Mouse (Mus musculus) limb, embryonic 14.5 days (tissue): ENCODE measurements around the gene Dgki. TPM values are rescaled to one million over a fixed set of nuclear protein-coding genes. Genes with fewer than 3 reads are reported as not detected.
A peak's percentile ranks its signal among the peaks of the same experiment; 100 is the strongest.

Experiments used
- ATAC-seq: fragments of 200-750 bp; cut with Nextera tagmentation; 2 replicates; pipeline ENCODE4 v1.8.0; 2017; ENCODE audit warnings: low read depth, moderate number of reproducible peaks, moderate TSS enrichment; ENCODE audit not compliant: low FRiP score
- DNase-seq: peaks from one replicate; pipeline ENCODE4 v3.0.0-alpha.2; 2015; ENCODE audit warnings: low spot score
- H3K27ac ChIP-seq: fragments of 300-500 bp; sonication (generic); replicated peaks from 2 replicates; pipeline ENCODE4 v1.5.1; 2014; ENCODE audit warnings: low read depth, mild to moderate bottlenecking, low read length, moderate library complexity, mixed read lengths
- H3K27me3 ChIP-seq: fragments of 300-500 bp; sonication (generic); 2 replicates; pipeline ENCODE4 v1.6.1; 2014; ENCODE audit warnings: low read length, mixed read lengths; ENCODE audit not compliant: control insufficient read depth, insufficient read depth
- H3K36me3 ChIP-seq: fragments of 300-500 bp; sonication (generic); 2 replicates; pipeline ENCODE4 v1.6.1; 2014; ENCODE audit warnings: mild to moderate bottlenecking, low read length, moderate library complexity, mixed read lengths; ENCODE audit not compliant: control insufficient read depth, insufficient read depth
- H3K4me1 ChIP-seq: fragments of 300-500 bp; sonication (generic); 2 replicates; pipeline ENCODE4 v1.6.1; 2014; ENCODE audit warnings: antibody characterized with exemption, low read length, mixed read lengths; ENCODE audit not compliant: control insufficient read depth, insufficient read depth
- H3K4me2 ChIP-seq: fragments of 300-500 bp; sonication (generic); replicated peaks from 2 replicates; pipeline ENCODE4 v1.6.1; 2014; ENCODE audit warnings: low read depth, mild to moderate bottlenecking, low read length, moderate library complexity; ENCODE audit not compliant: severe bottlenecking
- H3K4me3 ChIP-seq: fragments of 300-500 bp; sonication (generic); replicated peaks from 2 replicates; pipeline ENCODE4 v1.5.1; 2014; ENCODE audit warnings: low read length
- H3K9ac ChIP-seq: fragments of 300-500 bp; sonication (generic); 2 replicates; pipeline ENCODE4 v1.6.1; 2014; ENCODE audit warnings: mild to moderate bottlenecking, low read depth, low read length, moderate library complexity; ENCODE audit not compliant: severe bottlenecking
- H3K9me3 ChIP-seq: fragments of 300-500 bp; sonication (generic); 2 replicates; pipeline ENCODE4 v1.6.1; 2016; ENCODE audit warnings: low read length; ENCODE audit not compliant: control insufficient read depth
- POLR2A ChIP-seq: fragments of 200-500 bp; IDR thresholded peaks from 2 replicates; pipeline ENCODE4 v1.8.0; 2012; ENCODE audit warnings: inconsistent platforms, mild to moderate bottlenecking, moderate library complexity, borderline replicate concordance; ENCODE audit not compliant: insufficient read depth, insufficient read length; ENCODE audit errors: extremely low read depth
- WGBS: fragments of 180-500 bp; shearing (Covaris S2); extraction: QIAGEN DNeasy Blood & Tissue Kit; methylation state at CpG from one replicate; pipeline ENCODE4 v1.1.7; 2014; 5-methylcytosine and 5-hydroxymethylcytosine counted together
- polyA plus RNA-seq, 2 experiments: library from polyadenylated mRNA; depleted of rRNA in 1 of 2; stranded (reverse) in 1 of 2; unstranded in 1 of 2; fragments of >200 nt; fragmentation: Nextera tagmentation in 1 of 2; extraction: Ambion mirVana in 1 of 2; gene quantifications; 2 replicates each; pipeline versions ENCODE4 v1.2.1 to v1.2.3; 2012 to 2014

Dgki gene
- polyA plus RNA-seq, 2 experiments: 0.58 to 0.85 TPM

DNA sequence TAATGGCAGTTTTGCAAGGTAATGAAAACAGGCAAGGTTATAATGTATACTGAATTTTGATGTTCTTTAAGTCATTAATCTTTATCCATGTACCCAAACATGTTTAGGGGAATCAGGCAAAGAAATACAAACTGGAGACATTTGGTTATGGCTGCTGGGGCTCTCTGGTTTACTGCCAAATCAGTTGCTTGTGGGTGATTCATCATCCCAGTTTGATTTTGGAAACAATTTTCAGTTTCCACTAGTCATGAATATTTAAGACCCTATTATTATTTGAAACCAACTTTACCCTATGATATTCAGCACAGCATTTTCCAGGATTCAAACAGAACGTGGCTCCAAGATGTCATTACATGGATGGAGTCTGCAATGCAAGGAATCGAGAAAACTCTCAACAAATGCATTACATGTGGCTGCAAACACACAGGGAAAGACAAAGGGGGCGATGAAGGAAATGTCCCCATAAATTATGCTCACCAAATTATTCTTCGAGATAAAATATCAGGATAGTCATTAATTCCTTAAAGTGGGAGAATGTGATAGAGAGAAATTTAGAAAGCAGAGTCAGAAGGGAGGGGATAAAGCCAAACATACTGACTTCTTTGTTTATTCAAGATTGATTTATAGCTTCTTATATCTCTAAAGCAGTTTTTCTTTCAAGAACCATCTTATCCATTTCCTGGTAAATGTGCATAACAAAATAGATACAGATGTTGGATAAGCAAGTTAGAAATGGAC is 481.5 kb downstream of the Dgki start:
- no peak overlapping the region for H3K4me2 ChIP-seq
- H3K9me3 ChIP-seq: no peaks in the 10 kb centered on the region
- 54% methylated on average over 4 of the region's 4 CpGs for WGBS
- H3K27me3 ChIP-seq: no peaks in the 10 kb centered on the region
- peaks cover 14% of the 10 kb centered on the region for H3K4me1 ChIP-seq
- H3K27ac ChIP-seq: peak overlapping the region; percentile 14; the same call in 1 of the 2 replicates
- H3K4me3 ChIP-seq: no peak overlapping the region
- no peak for ATAC-seq
- no peaks in the 10 kb centered on the region for H3K36me3 ChIP-seq
- no peak for DNase-seq
- no peak for TF ChIP-seq POLR2A
- H3K9ac ChIP-seq: no peak overlapping the region

DNA sequence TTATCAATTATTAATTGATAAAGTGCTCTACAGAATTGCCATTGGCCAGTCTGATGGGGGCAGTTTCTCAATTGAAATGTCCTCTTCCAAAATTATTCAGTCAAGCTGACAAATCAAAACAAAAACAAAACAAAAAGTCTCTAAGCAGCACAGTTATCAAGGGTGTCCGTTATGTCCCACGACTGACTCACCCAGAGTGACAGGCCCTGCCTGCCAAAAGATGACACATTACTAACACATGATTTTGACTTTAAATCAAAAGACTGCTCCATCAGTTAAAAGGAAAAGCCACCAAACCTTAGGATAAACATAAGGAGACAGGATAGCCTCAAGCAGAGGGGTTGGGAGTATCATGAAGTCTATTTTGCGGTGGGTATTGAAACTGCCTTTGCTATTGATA is 483.3 kb downstream of the Dgki start:
- Histone ChIP-seq H3K4me2 (no peak overlapping the region), H3K9ac (no peak overlapping the region), H3K27ac (no peak overlapping the region), H3K27me3 (no peaks in the 10 kb centered on the region), H3K4me3 (no peak overlapping the region), H3K36me3 (no peaks in the 10 kb centered on the region), H3K9me3 (no peaks in the 10 kb centered on the region), H3K4me1 (peaks cover 14% of the 10 kb centered on the region)
- 90% methylated on average over 3 of the region's 3 CpGs for WGBS
- DNase-seq: no peak
- TF ChIP-seq POLR2A: no peak
- no peak for ATAC-seq

DNA sequence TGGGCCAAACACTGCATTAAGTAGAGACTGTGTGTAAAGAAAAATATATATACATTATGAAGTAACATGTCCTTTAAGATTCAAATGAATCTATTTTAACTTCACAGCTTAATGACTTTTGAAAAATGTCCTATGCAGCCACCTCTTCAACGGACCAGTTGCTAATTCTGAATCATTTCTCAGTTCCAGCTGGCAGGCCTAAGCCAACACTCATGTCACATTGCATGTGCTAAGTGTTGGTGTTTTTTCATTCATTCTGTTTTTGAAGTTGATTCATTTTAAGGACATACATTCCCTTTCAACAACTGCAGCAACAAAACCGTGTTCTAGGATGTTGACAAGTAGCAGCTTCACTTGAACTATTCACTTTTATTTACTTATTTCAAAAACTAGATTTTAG is 484.0 kb downstream of the Dgki start:
- Histone ChIP-seq H3K4me1 (peaks cover 14% of the 10 kb centered on the region), H3K27me3 (no peaks in the 10 kb centered on the region), H3K4me2 (no peak overlapping the region), H3K36me3 (no peaks in the 10 kb centered on the region), H3K27ac (no peak overlapping the region), H3K9ac (no peak overlapping the region), H3K9me3 (no peaks in the 10 kb centered on the region), H3K4me3 (no peak overlapping the region)
- no peak for DNase-seq
- 78% methylated on average over 2 of the region's 2 CpGs for WGBS
- no peak for TF ChIP-seq POLR2A
- ATAC-seq: no peak

DNA sequence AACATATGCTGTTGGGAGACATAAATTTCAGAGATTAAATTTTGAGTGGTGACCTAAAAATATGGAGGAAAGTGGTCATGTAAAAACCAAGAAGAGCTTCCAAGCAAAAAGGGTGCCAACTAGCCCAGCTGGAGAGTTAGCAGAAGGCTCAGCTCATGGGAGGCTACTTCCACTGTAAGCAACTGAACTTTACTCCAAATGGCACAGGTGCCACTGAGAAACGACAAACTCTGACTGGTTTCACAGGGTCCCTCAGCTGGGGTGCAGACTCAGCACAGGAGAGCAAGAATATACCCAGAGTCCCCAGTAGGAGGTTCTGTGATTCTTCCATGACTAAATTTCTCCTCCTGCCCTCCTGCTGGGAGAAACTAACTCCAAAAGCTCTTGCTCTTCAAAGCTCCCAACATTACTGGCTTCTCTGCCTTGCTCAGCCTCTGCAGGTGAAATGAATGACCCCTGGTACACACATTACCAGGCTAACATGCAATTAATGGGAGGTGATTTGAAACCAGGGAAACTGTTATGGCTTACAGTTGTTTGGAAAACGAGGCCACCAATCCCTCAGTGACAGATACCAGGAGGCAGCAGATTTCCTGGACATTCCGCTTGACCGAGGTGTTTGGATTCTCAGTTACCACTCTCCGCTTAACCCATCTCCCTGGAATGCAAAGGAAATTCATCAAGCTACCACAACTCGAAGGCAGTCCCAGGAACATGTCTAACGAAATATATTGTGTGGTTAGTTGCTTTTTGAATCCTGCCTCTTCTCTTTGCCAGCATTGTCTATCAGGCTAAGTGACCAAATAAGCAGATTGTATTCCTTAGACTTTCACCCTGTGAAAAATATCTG is 487.1 kb downstream of the Dgki start:
- no peak overlapping the region for H3K4me2 ChIP-seq
- DNase-seq (no peak), ATAC-seq (no peak)
- H3K4me3 ChIP-seq: no peak overlapping the region
- no peak for TF ChIP-seq POLR2A
- no peaks in the 10 kb centered on the region for H3K36me3 ChIP-seq
- H3K27me3 ChIP-seq: no peaks in the 10 kb centered on the region
- WGBS: 51% methylated on average over 7 of the region's 7 CpGs
- H3K9ac ChIP-seq: no peak overlapping the region
- H3K4me1 ChIP-seq: peaks cover 4% of the 10 kb centered on the region; the same call in 1 of the 2 replicates
- H3K27ac ChIP-seq: no peak overlapping the region
- no peaks in the 10 kb centered on the region for H3K9me3 ChIP-seq

DNA sequence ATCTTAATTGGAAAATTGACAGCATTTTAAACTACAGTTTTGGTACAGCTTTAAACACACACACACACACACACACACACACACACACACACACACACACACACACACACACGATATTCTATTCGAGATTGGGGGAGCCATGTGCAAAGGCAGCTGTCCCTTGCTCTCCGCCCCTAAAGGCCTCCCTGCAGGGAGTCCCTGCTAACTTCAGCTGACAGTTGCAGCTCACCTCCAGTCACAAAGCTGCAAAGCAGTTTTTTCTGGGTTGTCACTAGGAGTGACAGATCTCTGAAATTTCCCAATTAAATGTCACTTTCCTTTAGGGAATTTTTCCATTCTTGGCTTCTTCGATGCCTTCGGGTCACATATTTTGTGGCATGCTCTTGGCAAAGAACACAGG is 489.5 kb downstream of the Dgki start:
- H3K4me1 ChIP-seq: peaks cover 5% of the 10 kb centered on the region; the same call in 1 of the 2 replicates
- H3K9ac ChIP-seq: peak overlapping the region; percentile 75
- H3K27ac ChIP-seq: peak overlapping the region; percentile 96
- peak; percentile 53; the same call in 1 of the 2 replicates for ATAC-seq
- no peak for DNase-seq
- no peaks in the 10 kb centered on the region for H3K9me3 ChIP-seq
- H3K36me3 ChIP-seq: peaks cover 13% of the 10 kb centered on the region
- WGBS: 8% methylated on average over 5 of the region's 5 CpGs
- no peak for TF ChIP-seq POLR2A
- H3K4me3 ChIP-seq: peak overlapping the region; percentile 59
- peak overlapping the region; percentile 64 for H3K4me2 ChIP-seq
- no peaks in the 10 kb centered on the region for H3K27me3 ChIP-seq
